In the genomic region with DNA sequence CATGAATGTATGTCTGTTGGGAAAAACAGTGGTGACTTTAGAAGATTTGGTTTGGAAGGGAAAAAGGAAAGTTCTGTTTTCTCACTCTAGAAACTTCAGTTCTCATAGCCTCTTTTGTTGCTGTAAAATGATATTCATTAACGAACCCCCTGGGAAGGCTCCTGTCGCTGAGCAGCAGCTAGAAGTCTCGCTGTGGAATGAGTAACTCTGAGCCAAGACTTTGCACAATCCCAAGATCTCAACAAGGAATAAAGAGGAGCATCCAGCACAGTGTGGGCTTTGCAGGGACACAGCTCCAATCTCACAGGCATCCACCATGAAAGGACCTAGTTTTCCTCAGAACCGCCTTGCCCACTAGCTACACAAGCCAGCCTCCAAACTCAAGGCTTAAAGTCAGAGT, we compare ENCODE assay signal across 11 mouse cellular contexts.
DNase-seq lines count a peak whose midpoint lies in the region; ATAC-seq and TF ChIP-seq lines count a peak whose summit lies in the region.
"Had no signal": no experiment of that assay in that cellular context is flagged by ENCODE, and none has a peak within 500 bp of the region (broad histone marks: within the 10 kb centered on the region; RNA-seq: fewer than 3 reads in every experiment).

No protein-coding gene starts in this region.

- no peaks in the 10 kb centered on the region for H3K79me2 ChIP-seq in myocyte (ENCODE audit: control insufficient read depth, insufficient read depth)

- H3K4me2 ChIP-seq in hindbrain, embryonic 14.5 days (replicated peaks) = no peak overlapping the region
- H3K4me2 ChIP-seq in myocyte (ENCODE audit: low read depth) = peak overlapping the region; percentile 35
- H3K4me2 ChIP-seq in intestine, embryonic 15.5 days (replicated peaks) = no peak overlapping the region
- H3K4me2 ChIP-seq: neural tube, embryonic 12.5 days had no signal

- H3K4me1 ChIP-seq in hindbrain, embryonic 14.5 days (replicated peaks; ENCODE audit: control insufficient read depth, insufficient read depth, low read length) = peaks cover 35% of the 10 kb centered on the region
- peaks cover 2% of the 10 kb centered on the region; the same call in 1 of the 2 replicates for H3K4me1 ChIP-seq in intestine, embryonic 15.5 days (replicated peaks)

- no peaks in the 10 kb centered on the region for H3K27me3 ChIP-seq in hindbrain, embryonic 14.5 days (ENCODE audit: control insufficient read depth, insufficient read depth, low read length)
- H3K27me3 ChIP-seq in myocyte (ENCODE audit: control insufficient read depth, insufficient read depth, insufficient read length) = no peaks in the 10 kb centered on the region
- no peaks in the 10 kb centered on the region for H3K27me3 ChIP-seq in intestine, embryonic 15.5 days (replicated peaks)
- H3K27me3 ChIP-seq: neural tube, embryonic 12.5 days had no signal

- 35% methylated on average over 4 of the region's 4 CpGs for WGBS in hindbrain, embryonic 14.5 days
- 68% methylated on average over 4 of the region's 4 CpGs for WGBS in intestine, embryonic 15.5 days

- ATAC-seq in hindbrain, embryonic 14.5 days (ENCODE audit: low FRiP score) = no peak
- no peak for ATAC-seq in erythroblast, adult 5-6 weeks (replicated peaks; ENCODE audit: low FRiP score, poor library complexity, severe bottlenecking)
- ATAC-seq in intestine, embryonic 15.5 days = no peak

- DNase-seq in cerebellum, adult 9-11 months = peak; percentile 21
- no peak for DNase-seq in cerebellum, adult 8-10 months
- DNase-seq in layer of hippocampus, adult 9-11 months = peak; percentile 22
- no peak for DNase-seq in layer of hippocampus, postnatal 14 days (ENCODE audit: low spot score in 2 of 2)
- DNase-seq in hindbrain, embryonic 14.5 days (ENCODE audit: low spot score) = peak; percentile 55
- DNase-seq: cerebellum, postnatal 36 days; heart, adult 2 months had no signal

- TF ChIP-seq POLR2A in myocyte (IDR thresholded peaks at IDR 0.05; ENCODE audit: insufficient read length, low read depth) = no peak

- no peak overlapping the region for H3K4me3 ChIP-seq in hindbrain, embryonic 14.5 days (replicated peaks; ENCODE audit: low read length)
- H3K4me3 ChIP-seq in myocyte = no peak overlapping the region
- no peak overlapping the region for H3K4me3 ChIP-seq in intestine, embryonic 15.5 days (replicated peaks)
- H3K4me3 ChIP-seq: heart, adult 2 months; neural tube, embryonic 12.5 days had no signal

- H3ac ChIP-seq in myocyte (ENCODE audit: control insufficient read depth, insufficient read length) = no peak overlapping the region

- H3K36me3 ChIP-seq in hindbrain, embryonic 14.5 days (replicated peaks; ENCODE audit: control insufficient read depth, insufficient read depth) = no peaks in the 10 kb centered on the region
- no peaks in the 10 kb centered on the region for H3K36me3 ChIP-seq in myocyte (ENCODE audit: control insufficient read depth, insufficient read depth)
- no peaks in the 10 kb centered on the region for H3K36me3 ChIP-seq in intestine, embryonic 15.5 days
- H3K36me3 ChIP-seq: neural tube, embryonic 12.5 days had no signal

- H3K9me3 ChIP-seq in hindbrain, embryonic 14.5 days (ENCODE audit: control insufficient read depth, low read length) = no peaks in the 10 kb centered on the region
- no peaks in the 10 kb centered on the region for H3K9me3 ChIP-seq in intestine, embryonic 15.5 days
- H3K9me3 ChIP-seq: neural tube, embryonic 12.5 days had no signal

- peak overlapping the region; percentile 81 for H3K27ac ChIP-seq in hindbrain, embryonic 14.5 days
- H3K27ac ChIP-seq in intestine, embryonic 15.5 days = no peak overlapping the region
- H3K27ac ChIP-seq: heart, adult 2 months; neural tube, embryonic 12.5 days had no signal

- H3K9ac ChIP-seq in hindbrain, embryonic 14.5 days = no peak overlapping the region
- no peak overlapping the region for H3K9ac ChIP-seq in intestine, embryonic 15.5 days
- H3K9ac ChIP-seq: neural tube, embryonic 12.5 days had no signal

TF ChIP-seq in myocyte, 11 proteins besides CTCF, POLR2A, EP300 and RAD21:
- no peak for TF ChIP-seq MYOG (IDR thresholded peaks at IDR 0.05; ENCODE audit: control insufficient read depth in 1 of 3, insufficient read depth in 1 of 3, insufficient read length in 2 of 3, low read depth in 2 of 3)
- TF ChIP-seq POLR2AphosphoS2 (IDR thresholded peaks at IDR 0.05; ENCODE audit: insufficient read length, low read depth) = no peak
- TF ChIP-seq TCF3 (IDR thresholded peaks at IDR 0.05; ENCODE audit: insufficient read length, low read depth) = no peak
- no peak for TF ChIP-seq CEBPB (IDR thresholded peaks at IDR 0.05; ENCODE audit: insufficient read depth, poor library complexity, severe bottlenecking)
- TF ChIP-seq MAX (IDR thresholded peaks at IDR 0.05; ENCODE audit: low read depth) = no peak
- no peak for TF ChIP-seq TCF12 (IDR thresholded peaks at IDR 0.05; ENCODE audit: insufficient read depth, poor library complexity, severe bottlenecking)
- no peak for TF ChIP-seq MYOD1 (IDR thresholded peaks at IDR 0.05; ENCODE audit: control insufficient read depth in 1 of 3, insufficient read length in 2 of 3, low read depth in 2 of 3)
- TF ChIP-seq USF1 (IDR thresholded peaks at IDR 0.05; ENCODE audit: low read depth) = no peak
- no peak for TF ChIP-seq SRF (IDR thresholded peaks at IDR 0.05; ENCODE audit: control insufficient read depth, insufficient read length, low read depth)
- TF ChIP-seq E2F4 (IDR thresholded peaks at IDR 0.05; ENCODE audit: insufficient read depth) = no peak
- TF ChIP-seq REST (IDR thresholded peaks at IDR 0.05; ENCODE audit: insufficient read depth, insufficient read length) = no peak

Comparison
In these comparisons a context has a peak if more than half of its experiments do, and no peak if none do; other contexts are left out.
1. DNase-seq: peak in cerebellum, adult 9-11 months (single experiment), layer of hippocampus, adult 9-11 months (single experiment) and hindbrain, embryonic 14.5 days (single experiment); none in cerebellum, adult 8-10 months (single experiment) and layer of hippocampus, postnatal 14 days (0 of 2).